Mouse (Mus musculus): ENCODE results near the gene Gm13275. TPM values are rescaled to one million over a fixed set of nuclear protein-coding genes. Genes with fewer than 3 reads are reported as not detected.
"Not testable (repeated sequence)": the region's sequence is repeated elsewhere in the genome, so short reads cannot be mapped to it uniquely, and the experiment has no call there.

Gene Gm13275
- not detected for total RNA-seq (2021)
- long read RNA-seq, experiment 1: 0 reads
- long read RNA-seq, experiment 2: 0 reads

DNA sequence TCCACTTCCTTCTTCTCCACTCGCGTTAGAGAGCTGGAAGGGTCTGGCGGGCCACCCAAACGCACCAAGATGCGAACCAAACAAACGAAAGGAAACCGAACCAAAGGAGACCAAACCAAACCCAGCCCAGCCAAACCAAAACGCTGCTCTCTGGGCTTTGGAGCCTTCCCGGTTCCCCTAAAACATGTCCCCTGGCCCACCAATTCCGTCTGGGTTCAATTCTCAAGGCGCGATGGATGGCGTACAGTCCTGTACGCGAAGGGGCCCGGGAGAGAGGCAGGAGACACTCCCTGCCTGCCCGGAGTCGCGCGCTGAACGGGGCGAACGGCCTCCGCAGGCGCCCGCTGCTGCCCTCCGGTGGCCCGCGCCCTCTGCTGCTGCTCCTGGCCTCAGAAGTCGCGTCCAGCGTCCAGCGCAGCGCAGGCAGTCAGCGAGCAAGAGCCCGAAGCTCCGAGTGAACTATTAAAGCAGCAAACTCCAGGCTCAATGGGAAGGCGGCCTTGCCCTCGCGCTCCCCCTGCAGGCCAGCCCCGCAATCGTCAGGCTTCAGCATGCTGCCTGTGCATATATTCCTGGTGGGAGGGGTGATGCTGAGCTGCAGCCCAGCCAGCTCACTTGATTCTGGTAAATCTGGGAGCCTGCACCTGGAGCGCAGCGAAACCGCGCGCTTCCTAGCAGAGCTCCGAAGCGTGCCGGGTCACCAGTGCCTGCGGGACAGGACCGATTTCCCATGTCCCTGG is at the start of gene Gm13275:
Gene Gm13275 (plus strand): TSS at position 552 of the 740 bp plus-strand sequence.
- peak; percentile 39 for DNase-seq

DNA sequence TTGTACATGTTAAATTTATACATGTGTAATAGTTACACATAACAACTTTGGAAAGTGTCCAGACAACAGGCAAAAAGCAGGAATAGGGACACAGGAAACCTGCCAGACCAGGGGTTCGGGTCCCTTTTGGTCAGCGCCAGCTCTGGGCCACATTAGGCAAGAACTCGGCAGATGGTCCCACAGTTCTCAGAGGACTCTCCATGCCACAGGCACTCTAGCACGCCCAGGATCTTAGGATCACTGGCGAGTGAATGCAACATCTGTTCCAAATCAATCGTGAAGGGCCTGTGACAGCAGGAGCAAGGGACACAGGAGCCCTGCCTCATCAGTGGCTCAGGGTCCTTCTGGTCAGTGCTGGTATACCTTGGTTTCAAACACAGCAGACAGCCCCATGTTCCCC is 44.4 kb upstream of the Gm13275 start:
- DNase-seq: no peak

DNA sequence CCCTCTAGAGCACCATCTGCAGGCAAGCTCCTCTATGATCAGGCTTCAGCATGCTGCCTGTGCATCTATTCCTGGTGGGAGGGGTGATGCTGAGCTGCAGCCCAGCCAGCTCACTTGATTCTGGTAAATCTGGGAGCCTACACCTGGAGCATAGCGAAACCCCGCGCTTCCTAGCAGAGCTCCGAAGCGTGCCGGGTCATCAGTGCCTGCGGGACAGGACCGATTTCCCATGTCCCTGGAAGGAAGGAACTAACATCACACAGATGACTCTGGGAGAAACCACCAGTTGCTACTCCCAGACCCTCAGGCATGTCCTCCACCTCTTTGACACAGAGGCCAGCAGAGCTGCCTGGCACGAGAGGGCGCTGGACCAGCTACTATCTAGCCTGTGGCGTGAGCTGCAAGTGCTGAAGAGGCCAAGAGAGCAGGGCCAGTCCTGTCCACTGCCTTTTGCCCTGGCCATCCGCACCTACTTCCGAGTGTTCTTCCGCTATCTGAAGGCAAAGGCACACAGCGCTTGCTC is 39.4 kb upstream of the Gm13275 start, which contains the start of gene Gm13271:
Gene Gm13271 (plus strand): TSS at position 51 of the 523 bp plus-strand sequence.
- DNase-seq: peak; percentile 54

DNA sequence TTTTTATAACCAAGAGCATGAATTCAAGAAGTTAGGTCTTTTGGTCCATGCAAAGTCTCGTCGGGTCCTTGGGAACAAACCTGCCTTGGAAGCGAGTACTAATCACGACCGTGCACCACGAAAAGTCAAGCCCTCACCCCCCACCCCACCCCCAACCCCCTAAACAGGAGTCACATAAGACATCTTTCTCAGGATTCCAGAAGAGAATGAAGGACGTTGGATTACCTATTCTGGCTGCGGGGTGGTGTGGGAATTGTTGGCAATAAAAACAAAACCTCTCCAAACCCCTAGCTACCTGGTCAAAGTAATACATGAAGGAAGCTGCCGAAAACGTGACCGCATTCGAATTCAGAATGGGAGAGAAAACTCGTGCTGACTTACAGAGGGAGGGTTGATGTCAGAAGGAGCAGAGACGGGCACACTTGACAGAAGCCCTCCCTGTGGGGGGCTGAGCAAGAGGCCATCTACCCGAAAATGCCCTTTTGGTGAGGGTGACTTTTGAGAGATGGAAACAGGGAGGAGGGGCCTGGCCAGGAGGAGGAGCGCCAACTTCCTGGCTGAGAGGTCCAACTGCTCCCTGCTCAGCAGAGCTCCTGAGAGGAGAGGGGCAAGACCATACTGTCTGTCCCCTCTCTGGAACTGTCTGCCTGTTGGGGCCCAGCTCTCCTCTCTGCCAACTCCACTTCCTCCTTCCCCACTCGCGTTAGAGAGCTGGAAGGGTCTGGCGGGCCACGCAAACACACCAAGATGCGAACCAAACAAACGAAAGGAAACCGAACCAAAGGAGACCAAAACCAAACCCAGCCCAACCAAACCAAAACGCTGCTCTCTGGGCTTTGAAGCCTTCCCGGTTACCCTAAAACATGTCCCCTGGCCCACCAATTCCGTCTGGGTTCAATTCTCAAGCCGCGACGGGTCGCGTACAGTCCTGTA is 37.4 kb upstream of the Gm13275 start:
- DNase-seq: not testable (repeated sequence)

DNA sequence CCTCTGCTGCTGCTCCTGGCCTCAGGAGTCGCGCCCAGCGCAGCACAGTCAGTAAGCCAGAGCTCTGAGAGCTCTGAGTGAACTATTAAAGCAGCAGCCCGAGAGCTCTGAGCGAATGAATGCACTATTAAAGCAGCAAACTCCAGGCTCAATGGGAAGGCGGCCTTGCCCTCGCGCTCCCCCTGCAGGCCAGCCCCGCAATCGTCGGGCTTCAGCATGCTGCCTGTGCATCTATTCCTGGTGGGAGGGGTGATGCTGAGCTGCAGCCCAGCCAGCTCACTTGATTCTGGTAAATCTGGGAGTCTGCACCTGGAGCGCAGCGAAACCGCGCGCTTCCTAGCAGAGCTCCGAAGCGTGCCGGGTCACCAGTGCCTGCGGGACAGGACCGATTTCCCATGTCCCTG is 36.7 kb upstream of the Gm13275 start:
- peak; percentile 86 for DNase-seq

DNA sequence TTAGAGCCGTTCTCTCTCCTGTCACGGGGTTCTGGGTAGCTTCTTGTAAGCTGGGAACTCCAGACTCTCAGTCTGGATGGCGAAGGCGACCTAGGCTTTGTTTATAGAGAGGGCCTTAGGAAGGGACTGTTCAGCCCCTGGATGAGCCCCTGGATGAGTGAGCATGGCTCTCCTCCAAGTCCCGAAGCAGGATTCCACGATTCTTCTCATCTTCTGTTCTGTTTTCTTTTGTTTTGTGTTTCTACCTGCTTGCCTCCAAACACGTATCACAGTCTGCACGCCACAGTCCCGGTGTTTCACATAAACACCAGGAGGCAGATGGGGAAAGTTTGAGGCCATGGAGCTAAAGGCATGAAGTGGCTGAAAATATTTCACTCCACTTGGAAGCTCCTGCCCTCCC is 35.5 kb upstream of the Gm13275 start:
- not testable (repeated sequence) for DNase-seq

- peak; percentile 36 for DNase-seq
Measured at GRCm38 (mm10) chr4:88759610-88760268, 34.5 kb upstream of the Gm13275 start, which contains the start of gene Gm13283. TSS of gene Gm13283 (plus strand) at chr4:88760119.

DNA sequence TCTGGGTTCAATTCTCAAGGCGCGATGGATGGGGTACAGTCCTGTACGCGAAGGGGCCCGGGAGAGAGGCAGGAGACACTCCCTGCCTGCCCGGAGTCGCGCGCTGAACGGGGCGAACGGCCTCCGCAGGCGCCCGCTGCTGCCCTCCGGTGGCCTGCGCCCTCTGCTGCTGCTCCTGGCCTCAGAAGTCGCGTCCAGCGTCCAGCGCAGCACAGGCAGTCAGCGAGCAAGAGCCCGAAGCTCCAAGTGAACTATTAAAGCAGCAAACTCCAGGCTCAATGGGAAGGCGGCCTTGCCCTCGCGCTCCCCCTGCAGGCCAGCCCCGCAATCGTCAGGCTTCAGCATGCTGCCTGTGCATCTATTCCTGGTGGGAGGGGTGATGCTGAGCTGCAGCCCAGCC is 33.9 kb upstream of the Gm13275 start:
- DNase-seq: peak; percentile 79

DNA sequence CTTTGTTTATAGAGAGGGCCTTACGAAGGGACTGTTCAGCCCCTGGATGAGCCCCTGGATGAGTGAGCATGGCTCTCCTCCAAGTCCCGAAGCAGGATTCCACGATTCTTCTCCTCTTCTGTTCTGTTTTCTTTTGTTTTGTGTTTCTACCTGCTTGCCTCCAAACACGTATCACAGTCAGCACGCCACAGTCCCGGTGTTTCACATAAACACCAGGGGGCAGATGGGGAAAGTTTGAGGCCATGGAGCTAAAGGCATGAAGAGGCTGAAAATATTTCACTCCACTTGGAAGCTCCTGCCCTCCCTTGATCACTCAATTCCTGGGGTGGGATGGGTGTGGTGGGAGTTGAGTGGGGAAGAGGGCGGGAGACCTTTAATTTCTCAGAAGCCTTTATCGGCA is 32.5 kb upstream of the Gm13275 start:
- DNase-seq: peak; percentile 66

- DNase-seq: not testable (repeated sequence)
Measured at GRCm38 (mm10) chr4:88762341-88762740, 31.9 kb upstream of the Gm13275 start.

DNA sequence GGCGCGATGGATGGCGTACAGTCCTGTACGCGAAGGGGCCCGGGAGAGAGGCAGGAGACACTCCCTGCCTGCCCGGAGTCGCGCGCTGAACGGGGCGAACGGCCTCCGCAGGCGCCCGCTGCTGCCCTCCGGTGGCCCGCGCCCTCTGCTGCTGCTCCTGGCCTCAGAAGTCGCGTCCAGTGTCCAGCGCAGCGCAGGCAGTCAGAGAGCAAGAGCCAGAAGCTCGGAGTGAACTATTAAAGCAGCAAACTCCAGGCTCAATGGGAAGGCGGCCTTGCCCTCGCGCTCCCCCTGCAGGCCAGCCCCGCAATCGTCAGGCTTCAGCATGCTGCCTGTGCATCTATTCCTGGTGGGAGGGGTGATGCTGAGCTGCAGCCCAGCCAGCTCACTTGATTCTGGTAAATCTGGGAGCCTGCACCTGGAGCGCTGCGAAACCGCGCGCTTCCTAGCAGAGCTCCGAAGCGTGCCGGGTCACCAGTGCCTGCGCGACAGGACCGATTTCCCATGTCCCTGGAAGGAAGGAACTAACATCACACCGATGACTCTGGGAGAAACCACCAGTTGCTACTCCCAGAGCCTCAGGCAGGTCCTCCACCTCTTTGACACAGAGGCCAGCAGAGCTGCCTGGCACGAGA is 30.8 kb upstream of the Gm13275 start:
- peak; percentile 64 for DNase-seq

DNA sequence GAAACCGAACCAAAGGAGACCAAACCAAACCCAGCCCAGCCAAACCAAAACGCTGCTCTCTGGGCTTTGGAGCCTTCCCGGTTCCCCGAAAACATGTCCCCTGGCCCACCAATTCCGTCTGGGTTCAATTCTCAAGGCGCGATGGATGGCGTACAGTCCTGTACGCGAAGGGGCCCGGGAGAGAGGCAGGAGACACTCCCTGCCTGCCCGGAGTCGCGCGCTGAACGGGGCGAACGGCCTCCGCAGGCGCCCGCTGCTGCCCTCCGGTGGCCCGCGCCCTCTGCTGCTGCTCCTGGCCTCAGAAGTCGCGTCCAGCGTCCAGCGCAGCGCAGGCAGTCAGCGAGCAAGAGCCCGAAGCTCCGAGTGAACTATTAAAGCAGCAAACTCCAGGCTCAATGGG is 20.8 kb upstream of the Gm13275 start, which contains the start of gene Gm13290:
Gene Gm13290 (plus strand): TSS at position 301 of the 400 bp plus-strand sequence.
- DNase-seq: not testable (repeated sequence)

DNA sequence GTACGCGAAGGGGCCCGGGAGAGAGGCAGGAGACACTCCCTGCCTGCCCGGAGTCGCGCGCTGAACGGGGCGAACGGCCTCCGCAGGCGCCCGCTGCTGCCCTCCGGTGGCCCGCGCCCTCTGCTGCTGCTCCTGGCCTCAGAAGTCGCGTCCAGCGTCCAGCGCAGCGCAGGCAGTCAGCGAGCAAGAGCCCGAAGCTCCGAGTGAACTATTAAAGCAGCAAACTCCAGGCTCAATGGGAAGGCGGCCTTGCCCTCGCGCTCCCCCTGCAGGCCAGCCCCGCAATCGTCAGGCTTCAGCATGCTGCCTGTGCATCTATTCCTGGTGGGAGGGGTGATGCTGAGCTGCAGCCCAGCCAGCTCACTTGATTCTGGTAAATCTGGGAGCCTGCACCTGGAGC is 17.7 kb upstream of the Gm13275 start, which contains the start of gene Gm13289:
Gene Gm13289 (plus strand): TSS at position 301 of the 400 bp plus-strand sequence.
- not testable (repeated sequence) for DNase-seq

DNA sequence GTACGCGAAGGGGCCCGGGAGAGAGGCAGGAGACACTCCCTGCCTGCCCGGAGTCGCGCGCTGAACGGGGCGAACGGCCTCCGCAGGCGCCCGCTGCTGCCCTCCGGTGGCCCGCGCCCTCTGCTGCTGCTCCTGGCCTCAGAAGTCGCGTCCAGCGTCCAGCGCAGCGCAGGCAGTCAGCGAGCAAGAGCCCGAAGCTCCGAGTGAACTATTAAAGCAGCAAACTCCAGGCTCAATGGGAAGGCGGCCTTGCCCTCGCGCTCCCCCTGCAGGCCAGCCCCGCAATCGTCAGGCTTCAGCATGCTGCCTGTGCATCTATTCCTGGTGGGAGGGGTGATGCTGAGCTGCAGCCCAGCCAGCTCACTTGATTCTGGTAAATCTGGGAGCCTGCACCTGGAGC is 14.7 kb upstream of the Gm13275 start, which contains the start of gene Gm13272:
Gene Gm13272 (plus strand): TSS at position 301 of the 400 bp plus-strand sequence.
- not testable (repeated sequence) for DNase-seq

DNA sequence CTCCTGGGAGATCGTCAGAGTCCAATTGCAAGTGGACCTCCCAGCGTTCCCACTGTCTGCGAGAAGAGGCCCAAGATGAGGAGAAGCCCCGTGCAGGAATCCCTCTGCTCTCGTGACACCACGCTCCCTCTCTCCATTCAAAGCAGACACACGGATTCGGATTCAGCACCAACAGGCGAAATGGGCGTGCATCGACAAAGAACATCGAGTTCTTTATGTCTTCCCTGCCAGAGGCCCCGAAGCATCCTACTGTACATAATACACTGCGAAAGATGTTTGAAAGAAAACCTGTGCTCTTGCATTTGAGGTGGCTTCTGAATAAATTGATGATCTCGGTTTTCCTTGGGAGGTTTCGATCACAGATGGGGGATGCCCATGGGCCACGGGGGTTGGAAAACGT is 14.0 kb upstream of the Gm13275 start:
- not testable (repeated sequence) for DNase-seq

GRCm38 (mm10) chr4:88781831-88782230 is 12.5 kb upstream of the Gm13275 start, which contains the start of gene Ifnz:
TSS of gene Ifnz (plus strand) at chr4:88782131.
- DNase-seq: not testable (repeated sequence)

DNA sequence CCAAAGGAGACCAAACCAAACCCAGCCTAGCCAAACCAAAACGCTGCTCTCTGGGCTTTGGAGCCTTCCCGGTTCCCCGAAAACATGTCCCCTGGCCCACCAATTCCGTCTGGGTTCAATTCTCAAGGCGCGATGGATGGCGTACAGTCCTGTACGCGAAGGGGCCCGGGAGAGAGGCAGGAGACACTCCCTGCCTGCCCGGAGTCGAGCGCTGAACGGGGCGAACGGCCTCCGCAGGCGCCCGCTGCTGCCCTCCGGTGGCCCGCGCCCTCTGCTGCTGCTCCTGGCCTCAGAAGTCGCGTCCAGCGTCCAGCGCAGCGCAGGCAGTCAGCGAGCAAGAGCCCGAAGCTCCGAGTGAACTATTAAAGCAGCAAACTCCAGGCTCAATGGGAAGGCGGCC is 12.0 kb upstream of the Gm13275 start:
- DNase-seq: not testable (repeated sequence)

GRCm38 (mm10) chr4:88785409-88785808 is 8.9 kb upstream of the Gm13275 start, which contains the start of gene Gm13276:
TSS of gene Gm13276 (plus strand) at chr4:88785709.
- DNase-seq: not testable (repeated sequence)

DNA sequence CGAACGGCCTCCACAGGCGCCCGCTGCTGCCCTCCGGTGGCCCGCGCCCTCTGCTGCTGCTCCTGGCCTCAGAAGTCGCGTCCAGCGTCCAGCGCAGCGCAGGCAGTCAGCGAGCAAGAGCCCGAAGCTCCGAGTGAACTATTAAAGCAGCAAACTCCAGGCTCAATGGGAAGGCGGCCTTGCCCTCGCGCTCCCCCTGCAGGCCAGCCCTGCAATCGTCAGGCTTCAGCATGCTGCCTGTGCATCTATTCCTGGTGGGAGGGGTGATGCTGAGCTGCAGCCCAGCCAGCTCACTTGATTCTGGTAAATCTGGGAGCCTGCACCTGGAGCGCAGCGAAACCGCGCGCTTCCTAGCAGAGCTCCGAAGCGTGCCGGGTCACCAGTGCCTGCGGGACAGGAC is 5.9 kb upstream of the Gm13275 start, which contains the start of gene Gm13277:
Gene Gm13277 (plus strand): TSS at position 231 of the 400 bp plus-strand sequence.
- peak; percentile 68 for DNase-seq

- DNase-seq: not testable (repeated sequence)
Measured at GRCm38 (mm10) chr4:88791250-88791649, 3.0 kb upstream of the Gm13275 start, which contains the start of gene Gm13278. TSS of gene Gm13278 (plus strand) at chr4:88791550.

- not testable (repeated sequence) for DNase-seq
Measured at GRCm38 (mm10) chr4:88797097-88797496, 2.8 kb downstream of the Gm13275 start, which contains the start of gene Gm13279. TSS of gene Gm13279 (plus strand) at chr4:88797397.

All from gastrocnemius, postnatal 25 days (tissue).